Mouse (Mus musculus) limb, embryonic 11.5 days (tissue): ENCODE data around the gene Capns1. TPM values are rescaled to one million over a fixed set of nuclear protein-coding genes. Genes with fewer than 3 reads are reported as not detected.
"Not testable (repeated sequence)": the region's sequence is repeated elsewhere in the genome, so short reads cannot be mapped to it uniquely, and the experiment has no call there.

Experiments used
- ATAC-seq: fragments of 200-750 bp; cut with Nextera tagmentation; 2 replicates; pipeline ENCODE4 v1.8.0; 2017; ENCODE audit warnings: low read depth; ENCODE audit not compliant: insufficient number of reproducible peaks, low FRiP score, low TSS enrichment
- DNase-seq: peaks from one replicate; pipeline ENCODE4 v3.0.0-alpha.2; 2015; ENCODE audit warnings: low spot score
- H3K27ac ChIP-seq: fragments of 300-500 bp; sonication (generic); replicated peaks from 2 replicates; pipeline ENCODE4 v1.5.1; 2014; ENCODE audit warnings: low read depth, mild to moderate bottlenecking, low read length
- H3K27me3 ChIP-seq: fragments of 300-500 bp; sonication (generic); 2 replicates; pipeline ENCODE4 v1.6.1; 2014; ENCODE audit warnings: mild to moderate bottlenecking, low read length, mixed read lengths; ENCODE audit not compliant: control insufficient read depth, insufficient read depth
- H3K36me3 ChIP-seq: fragments of 300-500 bp; sonication (generic); 2 replicates; pipeline ENCODE4 v1.6.1; 2014; ENCODE audit warnings: mild to moderate bottlenecking, low read length, moderate library complexity, mixed read lengths; ENCODE audit not compliant: control insufficient read depth, insufficient read depth
- H3K4me1 ChIP-seq: fragments of 300-500 bp; sonication (generic); 2 replicates; pipeline ENCODE4 v1.6.1; 2014; ENCODE audit warnings: low read length, mixed read lengths; ENCODE audit not compliant: control insufficient read depth, insufficient read depth
- H3K4me2 ChIP-seq: fragments of 300-500 bp; sonication (generic); 2 replicates; pipeline ENCODE4 v1.6.1; 2014; ENCODE audit warnings: low read depth, mild to moderate bottlenecking, moderate library complexity; ENCODE audit not compliant: severe bottlenecking
- H3K4me3 ChIP-seq: fragments of 300-500 bp; sonication (generic); 2 replicates; pipeline ENCODE4 v1.5.1; 2014; ENCODE audit warnings: low read depth, low read length
- H3K9ac ChIP-seq: fragments of 300-500 bp; sonication (generic); 2 replicates; pipeline ENCODE4 v1.6.1; 2014; ENCODE audit warnings: mild to moderate bottlenecking, low read length
- H3K9me3 ChIP-seq: fragments of 300-500 bp; sonication (generic); 2 replicates; pipeline ENCODE4 v1.6.1; 2016; ENCODE audit warnings: low read length; ENCODE audit not compliant: control insufficient read depth
- WGBS: fragments of 180-500 bp; shearing (Covaris S2); extraction: QIAGEN DNeasy Blood & Tissue Kit; methylation state at CpG from one replicate; pipeline ENCODE4 v1.1.7; 2014; 5-methylcytosine and 5-hydroxymethylcytosine counted together
- polyA plus RNA-seq: library from polyadenylated mRNA; unstranded; fragments of >200 nt; fragmentation: Nextera tagmentation; extraction: Ambion mirVana; gene quantifications from 2 replicates; pipeline ENCODE4 v1.2.1, GENCODE M21; 2014

Gene Capns1
- polyA plus RNA-seq, 1 experiment from 2014 or later, result 53.7 TPM

DNA sequence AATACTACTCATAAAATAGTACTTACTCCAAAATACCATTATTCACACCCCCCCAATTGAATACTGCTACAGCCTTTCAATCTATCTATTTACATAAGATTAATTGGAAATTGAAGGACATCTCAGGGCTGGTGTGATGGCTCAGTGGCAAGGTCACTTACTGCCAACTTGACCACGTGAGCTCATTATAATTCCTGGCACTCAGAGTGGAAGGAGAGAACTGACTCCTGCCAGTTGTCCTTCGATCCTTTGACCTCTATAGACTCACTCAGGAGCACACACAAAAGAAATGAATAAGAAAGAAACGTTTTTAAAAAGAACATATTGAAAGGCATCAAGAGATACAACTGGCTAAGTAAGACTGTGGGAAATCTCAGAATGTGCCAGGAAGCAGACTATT is 17.3 kb upstream of the Capns1 start:
- Histone ChIP-seq H3K36me3 (no peaks in the 10 kb centered on the region), H3K4me3 (no peak overlapping the region), H3K27ac (no peak overlapping the region), H3K4me2 (no peak overlapping the region), H3K27me3 (no peaks in the 10 kb centered on the region), H3K4me1 (0 out of 2 replicates have a peak, but pooled peaks cover 2% of the 10 kb centered on the region), H3K9me3 (no peaks in the 10 kb centered on the region), H3K9ac (no peak overlapping the region)
- WGBS, result 89% methylated on average over 3 of the region's 3 CpGs
- ATAC-seq (no peak), DNase-seq (no peak)

DNA sequence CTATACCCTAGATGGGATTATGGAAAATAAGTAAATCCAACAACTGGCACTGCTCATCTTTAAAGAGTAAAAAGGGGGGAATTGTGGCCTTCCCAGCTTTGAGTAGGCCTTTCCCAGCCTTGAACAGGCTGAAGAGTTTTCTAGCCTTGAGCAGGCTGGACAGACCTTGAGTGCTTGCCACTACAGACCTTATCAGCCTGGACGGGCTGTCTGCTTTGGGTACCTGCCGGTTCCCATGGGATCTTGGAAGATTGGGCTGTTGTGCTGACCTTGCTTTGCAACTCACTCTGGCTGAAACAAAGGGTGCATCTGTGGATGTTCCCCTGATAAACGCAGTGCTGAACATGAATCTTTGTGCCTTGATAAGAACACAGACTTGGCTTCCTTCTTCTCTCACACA is 15.3 kb upstream of the Capns1 start:
- DNase-seq (no peak), ATAC-seq (no peak)
- H3K27me3 ChIP-seq, result no peaks in the 10 kb centered on the region
- H3K9me3 ChIP-seq, result no peaks in the 10 kb centered on the region
- no peak overlapping the region for H3K4me3 ChIP-seq
- H3K4me2 ChIP-seq, result no peak overlapping the region
- 95% methylated on average over 3 of the region's 3 CpGs for WGBS
- no peaks in the 10 kb centered on the region for H3K4me1 ChIP-seq
- H3K9ac ChIP-seq, result no peak overlapping the region
- no peaks in the 10 kb centered on the region for H3K36me3 ChIP-seq
- H3K27ac ChIP-seq, result no peak overlapping the region

DNA sequence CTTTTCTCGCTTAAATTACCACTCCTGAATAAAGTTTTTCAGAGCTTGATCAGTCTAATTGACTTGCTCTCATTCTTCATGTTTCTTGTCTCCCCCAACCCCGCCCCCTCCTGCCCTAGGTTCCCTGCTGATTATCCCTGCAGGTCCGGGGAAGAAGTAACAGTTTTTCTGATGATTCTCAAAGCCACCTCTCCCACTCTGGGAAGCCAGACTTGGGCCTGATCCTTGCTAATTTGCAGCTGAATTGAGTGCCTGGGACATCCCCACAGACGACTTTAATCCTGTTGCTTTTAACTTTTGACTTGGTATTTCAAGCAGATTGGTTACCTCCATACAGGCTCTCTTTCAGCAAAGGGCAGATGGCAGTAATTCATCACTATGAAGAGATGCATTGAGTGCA is 12.4 kb upstream of the Capns1 start:
- Histone ChIP-seq H3K9ac (no peak overlapping the region), H3K27ac (no peak overlapping the region), H3K4me1 (no peaks in the 10 kb centered on the region), H3K4me3 (no peak overlapping the region), H3K9me3 (no peaks in the 10 kb centered on the region), H3K36me3 (no peaks in the 10 kb centered on the region), H3K27me3 (no peaks in the 10 kb centered on the region), H3K4me2 (no peak overlapping the region)
- 25% methylated on average over 4 of the region's 4 CpGs for WGBS
- DNase-seq (no peak), ATAC-seq (no peak)

DNA sequence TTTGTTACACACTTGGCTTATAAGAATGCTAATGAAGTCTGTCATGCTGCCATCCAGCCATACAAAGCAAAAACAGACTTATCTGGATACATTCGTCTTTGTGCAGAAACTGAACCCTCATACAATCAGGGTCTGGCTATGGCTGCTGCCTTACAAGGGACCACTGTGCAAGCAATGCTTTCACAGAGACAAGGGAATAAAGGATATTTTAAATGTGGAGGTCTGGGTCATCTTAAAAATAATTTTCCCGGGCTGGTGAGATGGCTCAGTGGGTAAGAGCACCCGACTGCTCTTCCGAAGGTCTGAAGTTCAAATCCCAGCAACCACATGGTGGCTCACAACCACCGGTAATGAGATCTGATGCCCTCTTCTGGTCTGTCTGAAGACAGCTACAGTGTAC is 7.8 kb upstream of the Capns1 start:
- H3K4me1 ChIP-seq, ATAC-seq, H3K4me2 ChIP-seq, H3K9ac ChIP-seq, H3K27me3 ChIP-seq, H3K36me3 ChIP-seq, H3K27ac ChIP-seq, H3K4me3 ChIP-seq, DNase-seq, H3K9me3 ChIP-seq: not testable (repeated sequence)
- WGBS, result 59% methylated on average over 5 of the region's 5 CpGs

DNA sequence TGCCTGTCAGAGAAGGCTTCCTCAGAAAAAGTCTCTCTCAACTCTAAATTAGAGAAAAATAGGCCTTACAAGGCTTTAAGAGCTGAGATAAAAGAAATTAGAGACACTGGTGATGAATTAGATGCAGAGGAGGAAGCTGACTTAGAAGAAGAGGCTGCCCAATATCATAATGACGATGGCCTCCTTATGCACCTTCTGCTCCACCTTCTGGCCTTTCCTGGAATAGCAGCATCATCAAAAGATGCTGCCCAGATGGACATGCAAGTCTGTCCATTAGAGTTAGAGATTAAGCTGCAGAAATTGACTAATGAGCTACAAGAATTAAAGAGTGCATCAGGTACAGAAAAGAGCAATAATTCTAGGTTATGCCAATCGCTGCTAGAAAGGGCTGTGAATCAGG is 6.8 kb upstream of the Capns1 start:
- Histone ChIP-seq H3K27me3 (no peaks in the 10 kb centered on the region), H3K36me3 (no peaks in the 10 kb centered on the region), H3K27ac (no peak overlapping the region), H3K4me3 (no peak overlapping the region), H3K9ac (no peak overlapping the region), H3K4me2 (no peak overlapping the region), H3K4me1 (no peaks in the 10 kb centered on the region), H3K9me3 (no peaks in the 10 kb centered on the region)
- DNase-seq (peak; percentile 68), ATAC-seq (no peak)
- 5% methylated on average over 2 of the region's 2 CpGs for WGBS

DNA sequence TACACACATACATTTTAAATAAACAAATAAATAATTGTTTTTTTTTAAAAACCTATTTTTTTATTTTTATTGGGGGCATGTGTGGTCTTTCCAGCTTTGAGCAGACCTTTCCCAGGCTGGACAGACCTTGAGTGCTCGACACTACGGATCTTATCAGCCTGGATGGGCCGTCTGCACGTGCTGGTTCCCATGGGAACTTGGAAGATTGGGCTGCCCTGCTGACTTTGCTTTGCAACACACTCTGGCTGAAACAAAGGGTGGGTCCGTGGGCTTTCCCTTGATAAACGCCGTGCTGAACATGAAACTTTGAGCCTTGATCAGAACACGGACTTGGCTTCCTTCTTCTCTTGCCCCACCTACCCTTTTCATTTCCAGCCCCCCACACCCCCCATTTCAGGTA is 5.8 kb upstream of the Capns1 start:
- Histone ChIP-seq H3K4me1 (no peaks in the 10 kb centered on the region), H3K27me3 (no peaks in the 10 kb centered on the region), H3K4me2 (no peak overlapping the region), H3K27ac (no peak overlapping the region), H3K4me3 (no peak overlapping the region), H3K9ac (no peak overlapping the region), H3K36me3 (no peaks in the 10 kb centered on the region), H3K9me3 (no peaks in the 10 kb centered on the region)
- ATAC-seq (no peak), DNase-seq (no peak)
- WGBS, result 62% methylated on average over 8 of the region's 8 CpGs

DNA sequence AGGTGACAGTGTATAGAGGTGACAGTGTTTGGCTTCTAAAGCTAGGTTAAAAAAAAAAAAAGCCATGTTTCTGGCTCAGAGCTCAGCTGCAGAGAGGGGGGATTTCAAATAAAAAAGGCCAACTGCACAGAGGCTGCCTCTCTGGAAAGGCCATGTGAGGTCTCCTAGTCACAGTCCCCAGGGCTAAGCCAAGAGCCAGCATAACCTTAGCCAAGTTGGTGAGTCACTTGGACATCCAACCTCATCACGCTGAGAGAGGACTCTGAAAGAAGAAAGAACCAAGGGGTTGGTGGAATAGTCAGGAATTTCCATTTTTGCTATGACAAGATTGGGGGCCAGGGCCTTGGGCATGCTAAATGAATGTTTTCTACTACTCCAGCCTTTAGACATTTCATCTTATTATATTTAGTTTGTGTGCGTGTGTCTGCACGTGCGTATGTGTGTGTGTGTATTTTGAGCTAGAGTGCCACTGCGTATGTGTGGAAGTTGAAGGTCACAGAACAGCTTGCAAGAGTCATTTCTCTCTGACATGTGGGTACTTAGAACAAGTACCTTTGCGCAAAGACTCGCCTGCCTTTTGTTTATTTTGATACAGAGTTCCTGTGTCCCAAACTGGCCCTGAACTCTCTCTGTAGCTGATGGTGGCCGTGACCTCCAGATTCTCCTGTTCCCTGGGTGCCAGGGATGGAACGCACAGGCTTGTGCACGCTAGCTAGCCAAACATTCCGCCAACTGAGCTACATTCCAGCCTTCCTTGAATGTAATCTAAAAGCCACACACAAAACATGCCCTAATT is 4.5 kb upstream of the Capns1 start:
- H3K9me3 ChIP-seq, result no peaks in the 10 kb centered on the region; the same call in 1 of the 2 replicates
- H3K4me2 ChIP-seq, result no peak overlapping the region
- no peaks in the 10 kb centered on the region for H3K27me3 ChIP-seq
- no peaks in the 10 kb centered on the region for H3K36me3 ChIP-seq
- 90% methylated on average over 11 of the region's 11 CpGs for WGBS
- no peak overlapping the region for H3K9ac ChIP-seq
- DNase-seq, result no peak
- no peak overlapping the region for H3K27ac ChIP-seq
- H3K4me1 ChIP-seq, result no peaks in the 10 kb centered on the region
- H3K4me3 ChIP-seq, result no peak overlapping the region
- no peak for ATAC-seq

DNA sequence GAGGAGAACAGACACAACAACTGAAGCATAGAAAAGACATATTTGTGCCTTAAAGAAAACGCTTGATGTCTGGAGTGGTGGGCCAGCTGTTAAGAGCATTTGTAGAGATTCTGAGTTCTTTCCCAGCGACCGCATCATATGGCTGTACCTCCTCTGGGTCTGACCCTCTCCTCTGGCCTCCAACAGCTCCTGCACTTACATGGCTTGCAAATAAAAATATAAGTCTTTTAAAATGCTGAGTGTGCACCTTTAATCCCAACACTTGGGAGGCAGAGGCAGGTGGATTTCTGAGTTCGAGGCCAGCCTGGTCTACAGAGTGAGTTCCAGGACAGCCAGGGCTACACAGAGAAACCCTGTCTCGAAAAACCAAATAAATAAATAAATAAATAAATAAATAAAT is 2.0 kb upstream of the Capns1 start:
- ATAC-seq, H3K4me1 ChIP-seq, H3K9me3 ChIP-seq, H3K27ac ChIP-seq, H3K9ac ChIP-seq, H3K36me3 ChIP-seq, H3K27me3 ChIP-seq, DNase-seq, H3K4me3 ChIP-seq, H3K4me2 ChIP-seq: not testable (repeated sequence)
- WGBS, result 92% methylated on average over 5 of the region's 5 CpGs

DNA sequence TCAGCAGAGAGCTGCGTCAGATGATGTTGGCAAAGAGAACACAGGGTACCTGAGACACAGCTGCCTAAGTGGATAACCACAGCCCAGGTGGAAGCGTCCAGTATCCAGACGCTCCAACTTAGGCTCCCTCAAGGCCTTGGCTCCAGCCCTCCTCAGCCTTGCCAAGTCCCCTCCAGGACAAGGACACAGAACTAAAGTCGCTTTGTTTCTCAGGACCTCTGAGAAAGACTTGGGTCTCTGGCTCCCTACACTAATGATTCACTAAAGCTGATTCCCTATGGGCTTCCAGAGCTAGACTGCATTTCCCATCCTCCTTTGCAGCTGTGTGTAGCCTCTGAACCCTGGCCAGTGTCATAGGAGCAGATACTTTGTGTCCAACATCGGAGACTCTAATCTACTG is 1.6 kb upstream of the Capns1 start:
- WGBS, result 88% methylated on average over 5 of the region's 5 CpGs
- Histone ChIP-seq H3K27ac (no peak overlapping the region), H3K4me3 (no peak overlapping the region), H3K4me1 (peaks cover under 1% of the 10 kb centered on the region; the same call in 1 of the 2 replicates), H3K36me3 (no peaks in the 10 kb centered on the region), H3K4me2 (no peak overlapping the region), H3K9me3 (peaks cover 2% of the 10 kb centered on the region; the same call in 1 of the 2 replicates), H3K27me3 (no peaks in the 10 kb centered on the region), H3K9ac (no peak overlapping the region)
- no peak for DNase-seq
- ATAC-seq, result no peak
